Mouse (Mus musculus): ENCODE measurements around the gene Cylc1. TPM values are rescaled to one million over a fixed set of nuclear protein-coding genes. Genes with fewer than 3 reads are reported as not detected.

Gene Cylc1
- polyA plus RNA-seq (2015; fragmentation: Illumina TruSeq; extraction: RNeasy Lipid Tissue Mini Kit (QIAGEN cat#74804); ENCODE audit: low read depth, low replicate concordance) = not detected

DNA sequence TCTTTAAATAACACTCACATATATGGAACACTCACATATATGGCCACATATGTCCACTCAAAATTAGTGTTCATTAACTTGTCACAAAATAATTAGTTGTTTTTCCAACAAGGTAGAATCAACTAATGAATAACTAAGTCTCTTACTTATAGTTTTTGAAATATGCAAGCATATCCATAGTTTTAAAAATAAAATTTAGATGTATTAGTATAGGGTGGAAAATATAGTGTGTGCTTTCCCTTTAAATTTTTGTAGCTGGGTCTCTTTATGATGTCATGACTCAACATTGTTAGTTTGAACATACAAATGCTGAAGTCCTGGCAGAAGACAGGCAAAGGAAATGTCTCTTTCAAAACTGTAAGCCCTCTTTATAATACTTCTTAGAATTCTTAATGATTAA is at the start of gene Cylc1:
TSS of gene Cylc1 (plus strand) at position 301 of the 400 bp plus-strand sequence.

DNA sequence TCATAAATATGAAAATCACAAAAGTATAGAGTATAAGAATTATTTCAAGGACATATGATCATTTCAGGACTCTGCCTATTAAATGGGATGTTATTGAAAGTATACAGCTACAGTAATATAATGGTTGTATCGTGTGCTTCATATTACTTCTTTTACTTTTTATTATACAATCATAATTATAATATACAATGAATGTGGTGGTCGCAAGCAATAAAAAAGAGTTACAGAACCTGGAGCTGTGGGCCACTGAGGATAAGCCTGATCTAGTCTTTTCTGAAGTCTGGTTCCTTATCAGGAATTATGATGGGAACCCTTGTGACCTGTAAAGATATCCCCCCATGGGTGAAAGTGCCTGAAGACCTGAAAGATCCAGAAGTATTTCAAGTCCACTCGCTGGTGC is 57.8 kb downstream of the Cylc1 start, which contains the start of gene Gm10112:
TSS of gene Gm10112 (plus strand) at position 301 of the 400 bp plus-strand sequence.

Other genes with a start within 250 kb of the Cylc1 start
- not detected for gene Gm10112, start 57.9 kb downstream of the Cylc1 start, polyA plus RNA-seq (2015; fragmentation: Illumina TruSeq; extraction: RNeasy Lipid Tissue Mini Kit (QIAGEN cat#74804); ENCODE audit: low read depth, low replicate concordance)